Mouse (Mus musculus): ENCODE measurements around the gene Gm765. TPM values are rescaled to one million over a fixed set of nuclear protein-coding genes. Genes with fewer than 3 reads are reported as not detected.

Gm765 gene
- polyA plus RNA-seq, 1 experiment from 2014 or later, result not detected

GRCm38 (mm10) chr6:98190745-98191442, 151.7 kb downstream of the Gm765 start:
- no peaks in the 10 kb centered on the region for H3K36me3 ChIP-seq (ENCODE audit: control insufficient read depth, insufficient read depth)
- H3K4me2 ChIP-seq (ENCODE audit: low read depth, low read length), result no peak overlapping the region
- no peak overlapping the region for H3K9ac ChIP-seq (ENCODE audit: low read length)
- no peak for ATAC-seq (replicated peaks; ENCODE audit: extremely low read depth, insufficient read depth, low FRiP score)
- no peaks in the 10 kb centered on the region for H3K4me1 ChIP-seq (ENCODE audit: control insufficient read depth, insufficient read depth, low read length)
- H3K27me3 ChIP-seq (ENCODE audit: control insufficient read depth, insufficient read depth, low read length), result no peaks in the 10 kb centered on the region
- no peak overlapping the region for H3K27ac ChIP-seq (ENCODE audit: low read length)
- no peaks in the 10 kb centered on the region for H3K9me3 ChIP-seq (replicated peaks; ENCODE audit: control insufficient read depth, low read length)
- 71% methylated on average over 8 of the region's 8 CpGs for WGBS
- H3K4me3 ChIP-seq (ENCODE audit: low read length), result no peak overlapping the region

All from heart, embryonic 16.5 days (tissue).